Mouse (Mus musculus): ENCODE results near the gene Cyth3.

The Cyth3 gene

GRCm38 (mm10) chr5:143637832-143638420 is 15.7 kb downstream of the Cyth3 start:
- no peak for DNase-seq

GRCm38 (mm10) chr5:143638516-143639270 is 16.4 kb downstream of the Cyth3 start:
- DNase-seq: no peak

GRCm38 (mm10) chr5:143639329-143639728 is 17.1 kb downstream of the Cyth3 start:
- DNase-seq: no peak

- no peak for DNase-seq
Measured at GRCm38 (mm10) chr5:143639810-143640209, 17.6 kb downstream of the Cyth3 start.

GRCm38 (mm10) chr5:143641503-143641902 is 19.3 kb downstream of the Cyth3 start:
- no peak for DNase-seq

GRCm38 (mm10) chr5:143642262-143642831 is 20.1 kb downstream of the Cyth3 start:
- DNase-seq: no peak

GRCm38 (mm10) chr5:143645976-143646375 is 23.7 kb downstream of the Cyth3 start:
- DNase-seq: no peak

GRCm38 (mm10) chr5:143647412-143647811 is 25.2 kb downstream of the Cyth3 start:
- DNase-seq: no peak

GRCm38 (mm10) chr5:143648058-143648457 is 25.8 kb downstream of the Cyth3 start:
- no peak for DNase-seq

GRCm38 (mm10) chr5:143649168-143649567 is 26.9 kb downstream of the Cyth3 start:
- no peak for DNase-seq

GRCm38 (mm10) chr5:143651855-143652631 is 29.8 kb downstream of the Cyth3 start:
- DNase-seq: no peak

- DNase-seq: no peak
Measured at GRCm38 (mm10) chr5:143653497-143653896, 31.2 kb downstream of the Cyth3 start.

- DNase-seq: no peak
Measured at GRCm38 (mm10) chr5:143654670-143655510, 32.6 kb downstream of the Cyth3 start.

GRCm38 (mm10) chr5:143655511-143655943 is 33.3 kb downstream of the Cyth3 start:
- DNase-seq: no peak

- DNase-seq: no peak
Measured at GRCm38 (mm10) chr5:143656708-143657245, 34.5 kb downstream of the Cyth3 start.

GRCm38 (mm10) chr5:143659021-143659523 is 36.8 kb downstream of the Cyth3 start:
- no peak for DNase-seq

- DNase-seq: no peak
Measured at GRCm38 (mm10) chr5:143663074-143663687, 40.9 kb downstream of the Cyth3 start.

- DNase-seq: no peak
Measured at GRCm38 (mm10) chr5:143665561-143665960, 43.3 kb downstream of the Cyth3 start.

GRCm38 (mm10) chr5:143666015-143666414 is 43.8 kb downstream of the Cyth3 start:
- no peak for DNase-seq

GRCm38 (mm10) chr5:143668884-143669283 is 46.6 kb downstream of the Cyth3 start:
- DNase-seq: no peak

GRCm38 (mm10) chr5:143669393-143669792 is 47.1 kb downstream of the Cyth3 start:
- no peak for DNase-seq
